Mouse (Mus musculus) stomach, postnatal 0 days (tissue): ENCODE measurements at regions not wholly inside any gene's neighbourhood (a gene's known extent, or its start where the extent isn't known, plus 50 kb on each side); places are given as distances from the start of the nearest gene placed in this dataset.

ENCODE experiments used
- ATAC-seq: fragments of 200-750 bp; cut with Nextera tagmentation; 2 replicates; pipeline ENCODE4 v1.8.0; 2017; ENCODE audit not compliant: low FRiP score, low TSS enrichment
- DNase-seq: peaks from one replicate; pipeline ENCODE4 v3.0.0-alpha.2; 2016; ENCODE audit warnings: low spot score
- H3K27ac ChIP-seq: fragments of 300-500 bp; sonication (generic); replicated peaks from 2 replicates; pipeline ENCODE4 v1.5.1; 2014; ENCODE audit warnings: mild to moderate bottlenecking, control low read depth
- H3K27me3 ChIP-seq: fragments of 300-500 bp; sonication (generic); 2 replicates; pipeline ENCODE4 v1.6.1; 2014; ENCODE audit warnings: low read length; ENCODE audit not compliant: control insufficient read depth, insufficient read depth
- H3K36me3 ChIP-seq: fragments of 300-500 bp; sonication (generic); 2 replicates; pipeline ENCODE4 v1.6.1; 2014; ENCODE audit warnings: low read length, mixed read lengths; ENCODE audit not compliant: control insufficient read depth, insufficient read depth
- H3K4me1 ChIP-seq: fragments of 300-500 bp; sonication (generic); replicated peaks from 2 replicates; pipeline ENCODE4 v1.6.1; 2014; ENCODE audit warnings: antibody characterized with exemption; ENCODE audit not compliant: control insufficient read depth, insufficient read depth
- H3K4me2 ChIP-seq: fragments of 300-500 bp; sonication (generic); replicated peaks from 2 replicates; pipeline ENCODE4 v1.6.1; 2014; ENCODE audit warnings: low read depth, mild to moderate bottlenecking, control low read depth, moderate library complexity
- H3K4me3 ChIP-seq: fragments of 300-500 bp; sonication (generic); 2 replicates; pipeline ENCODE4 v1.5.1; 2014; ENCODE audit warnings: low read depth, low read length, control low read depth
- H3K9ac ChIP-seq: fragments of 300-500 bp; sonication (generic); 2 replicates; pipeline ENCODE4 v1.6.1; 2014; ENCODE audit warnings: mild to moderate bottlenecking, low read length, control low read depth, mixed read lengths
- H3K9me3 ChIP-seq: fragments of 300-500 bp; sonication (generic); 2 replicates; pipeline ENCODE4 v1.6.1; 2016; ENCODE audit warnings: low read length; ENCODE audit not compliant: control insufficient read depth
- CTCF ChIP-seq: IDR thresholded peaks from 2 replicates; pipeline ENCODE4 v1.5.1; 2016; ENCODE audit warnings: antibody characterized with exemption, low read depth, mild to moderate bottlenecking, moderate library complexity
- EP300 ChIP-seq: optimal IDR thresholded peaks from 2 replicates; pipeline ENCODE3; 2016; ENCODE audit warnings: antibody characterized with exemption
- WGBS: fragments of 180-500 bp; shearing (Covaris S2); extraction: QIAGEN DNeasy Blood & Tissue Kit; methylation state at CpG from one replicate; pipeline ENCODE4 v1.1.7; 2014; 5-methylcytosine and 5-hydroxymethylcytosine counted together

DNA sequence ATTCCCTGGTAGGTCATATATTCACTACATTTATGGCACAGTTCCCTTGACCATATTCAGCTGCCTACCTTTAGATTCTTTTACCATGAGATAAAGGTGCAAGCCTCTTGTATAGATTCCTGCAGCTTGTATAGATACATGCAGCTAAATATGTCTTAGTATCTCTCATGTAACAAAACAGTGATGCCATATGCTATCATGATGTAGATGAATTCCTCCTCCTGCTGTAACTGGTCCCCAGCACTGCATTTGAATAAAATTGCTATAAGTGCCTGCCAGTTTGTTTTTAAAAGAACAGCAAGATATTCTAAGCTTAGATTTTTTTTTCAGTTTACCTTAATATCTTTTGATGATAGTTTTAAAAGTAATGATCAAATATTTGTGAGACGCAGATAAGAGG is 138.9 kb upstream of the Tll1 start:
- Histone ChIP-seq H3K4me2 (no peak overlapping the region), H3K9ac (no peak overlapping the region), H3K36me3 (no peaks in the 10 kb centered on the region), H3K27ac (no peak overlapping the region), H3K9me3 (no peaks in the 10 kb centered on the region), H3K27me3 (no peaks in the 10 kb centered on the region), H3K4me1 (no peaks in the 10 kb centered on the region), H3K4me3 (no peak overlapping the region)
- no peak for DNase-seq
- 59% methylated on average over 1 of the region's 1 CpGs for WGBS
- TF ChIP-seq CTCF (no peak), EP300 (no peak)
- ATAC-seq: no peak

DNA sequence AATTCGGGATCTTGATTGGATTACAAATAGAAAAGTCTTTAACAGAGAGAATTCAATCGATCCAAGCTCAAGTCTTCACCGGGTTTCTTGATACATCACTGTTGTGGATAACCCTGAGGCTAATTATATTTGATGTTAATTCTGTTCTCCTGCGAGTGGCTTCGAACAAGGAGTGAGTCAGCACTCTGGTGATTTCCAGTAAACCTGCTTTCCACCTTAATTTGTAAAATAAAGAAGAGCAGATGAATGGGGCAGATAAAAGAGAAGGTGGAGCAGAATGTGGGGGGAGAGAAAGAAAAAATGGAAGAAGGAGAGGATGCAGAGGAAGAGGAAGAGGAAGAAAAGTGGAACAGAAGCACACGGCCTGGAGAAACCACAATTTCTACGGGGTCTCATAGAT is 137.5 kb upstream of the Tll1 start:
- no peak overlapping the region for H3K4me3 ChIP-seq
- ATAC-seq (no peak), DNase-seq (no peak)
- H3K9me3 ChIP-seq: no peaks in the 10 kb centered on the region
- H3K36me3 ChIP-seq: no peaks in the 10 kb centered on the region
- H3K9ac ChIP-seq: no peak overlapping the region
- H3K4me1 ChIP-seq: no peaks in the 10 kb centered on the region
- TF ChIP-seq CTCF (no peak), EP300 (no peak)
- no peak overlapping the region for H3K4me2 ChIP-seq
- 80% methylated on average over 7 of the region's 7 CpGs for WGBS
- no peak overlapping the region for H3K27ac ChIP-seq
- H3K27me3 ChIP-seq: no peaks in the 10 kb centered on the region

DNA sequence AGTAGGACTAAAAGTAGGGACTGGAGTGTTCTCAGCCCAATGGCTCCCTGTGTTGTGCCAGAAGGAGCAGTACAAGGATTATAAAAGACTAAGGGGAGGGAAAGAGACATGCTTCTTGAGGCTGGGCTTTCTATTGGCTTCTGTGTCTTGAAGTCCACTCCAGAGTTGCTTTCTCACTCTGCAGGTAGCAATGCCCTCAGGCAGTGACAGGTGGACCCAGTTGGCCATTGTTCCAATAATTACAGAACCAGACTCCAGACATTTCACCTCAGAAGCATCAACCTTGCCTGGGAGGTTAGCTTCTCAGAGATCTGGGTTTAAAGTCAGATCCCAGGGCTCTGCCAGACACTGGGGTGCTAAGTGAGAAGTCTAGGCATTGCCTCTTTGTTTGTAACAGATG is 136.3 kb upstream of the Tll1 start:
- DNase-seq (no peak), ATAC-seq (no peak)
- no peaks in the 10 kb centered on the region for H3K27me3 ChIP-seq
- H3K4me2 ChIP-seq: no peak overlapping the region
- no peak overlapping the region for H3K4me3 ChIP-seq
- no peak overlapping the region for H3K27ac ChIP-seq
- TF ChIP-seq CTCF: no peak
- no peak for TF ChIP-seq EP300
- no peaks in the 10 kb centered on the region for H3K9me3 ChIP-seq
- no peaks in the 10 kb centered on the region for H3K4me1 ChIP-seq
- H3K9ac ChIP-seq: no peak overlapping the region
- no peaks in the 10 kb centered on the region for H3K36me3 ChIP-seq

DNA sequence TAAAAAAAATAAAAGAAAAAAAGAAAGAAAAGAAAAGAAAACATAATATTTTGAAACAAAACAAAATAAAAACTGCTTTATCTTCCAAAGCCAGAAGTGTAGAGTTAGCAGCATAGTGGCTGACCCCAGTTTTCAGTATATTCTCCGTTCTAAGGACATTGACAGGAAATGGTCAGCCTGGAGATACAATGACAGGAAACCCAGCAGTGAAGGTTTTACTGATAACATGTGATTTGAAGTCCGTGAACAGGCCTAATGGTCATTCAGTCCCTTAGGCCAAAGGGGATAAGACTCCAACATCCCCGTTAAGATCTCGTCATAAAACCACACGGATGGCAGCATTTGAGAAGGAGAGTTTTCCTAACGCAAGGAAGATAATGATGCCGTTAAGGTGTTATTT is 131.3 kb upstream of the Tll1 start:
- Histone ChIP-seq H3K27ac (no peak overlapping the region), H3K4me1 (no peaks in the 10 kb centered on the region), H3K4me2 (no peak overlapping the region), H3K9ac (no peak overlapping the region), H3K27me3 (no peaks in the 10 kb centered on the region), H3K36me3 (no peaks in the 10 kb centered on the region), H3K4me3 (no peak overlapping the region), H3K9me3 (no peaks in the 10 kb centered on the region)
- 71% methylated on average over 7 of the region's 7 CpGs for WGBS
- DNase-seq (no peak), ATAC-seq (no peak)
- no peak for TF ChIP-seq EP300
- no peak for TF ChIP-seq CTCF

DNA sequence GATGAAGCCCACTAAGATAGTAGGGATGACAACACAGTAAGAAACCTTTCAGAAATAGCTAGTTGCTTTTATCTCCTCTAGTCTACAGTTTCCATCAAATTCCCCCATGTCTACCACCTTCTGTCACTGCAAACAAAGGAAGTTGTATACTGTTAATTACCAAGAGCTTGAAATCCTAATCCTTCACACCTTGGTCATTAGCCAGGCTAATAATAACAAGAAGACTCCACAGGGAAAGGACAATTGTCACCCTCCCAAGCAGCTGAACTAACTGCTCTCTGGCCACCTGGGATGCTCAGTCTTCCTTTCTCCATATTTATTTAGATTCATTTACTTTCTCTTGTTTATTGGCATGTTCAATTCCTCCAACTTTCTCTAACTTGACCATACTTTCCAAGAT is 130.5 kb upstream of the Tll1 start:
- H3K36me3 ChIP-seq: no peaks in the 10 kb centered on the region
- H3K4me2 ChIP-seq: no peak overlapping the region
- no peaks in the 10 kb centered on the region for H3K27me3 ChIP-seq
- ATAC-seq (no peak), DNase-seq (no peak)
- no peak overlapping the region for H3K9ac ChIP-seq
- H3K4me3 ChIP-seq: no peak overlapping the region
- no peak overlapping the region for H3K27ac ChIP-seq
- TF ChIP-seq CTCF (no peak), EP300 (no peak)
- H3K9me3 ChIP-seq: no peaks in the 10 kb centered on the region
- H3K4me1 ChIP-seq: no peaks in the 10 kb centered on the region

DNA sequence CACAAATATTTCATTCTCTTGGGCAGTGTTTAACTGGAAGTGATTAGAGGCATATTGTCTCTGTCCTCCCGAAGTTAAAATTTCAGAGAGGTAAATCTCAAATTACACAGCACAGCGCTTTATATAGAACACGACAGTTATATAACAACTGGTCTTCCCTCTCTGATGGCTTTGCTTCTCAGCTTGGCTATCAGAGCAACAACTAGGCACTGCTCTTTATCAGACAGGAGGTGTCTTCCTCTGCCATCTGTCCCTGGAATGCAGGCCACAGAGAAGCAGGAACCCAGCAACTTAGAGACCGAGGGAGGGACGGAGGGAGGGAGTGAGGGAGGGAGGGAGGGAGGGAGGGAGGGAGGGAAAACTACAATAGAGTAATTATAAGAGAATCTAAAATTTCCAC is 129.4 kb upstream of the Tll1 start:
- no peak for ATAC-seq
- DNase-seq: no peak
- Histone ChIP-seq H3K27me3 (no peaks in the 10 kb centered on the region), H3K36me3 (no peaks in the 10 kb centered on the region), H3K4me3 (no peak overlapping the region), H3K4me2 (no peak overlapping the region), H3K9me3 (no peaks in the 10 kb centered on the region), H3K4me1 (no peaks in the 10 kb centered on the region), H3K9ac (no peak overlapping the region), H3K27ac (no peak overlapping the region)
- WGBS: 34% methylated on average over 5 of the region's 5 CpGs
- TF ChIP-seq EP300: no peak
- TF ChIP-seq CTCF: no peak
